Mouse (Mus musculus) erythroblast, embryonic 14.5 days (primary cell): ENCODE data around the gene Rer1. TPM values are rescaled to one million over a fixed set of nuclear protein-coding genes. Genes with fewer than 3 reads are reported as not detected.
"Not testable (repeated sequence)": the region's sequence is repeated elsewhere in the genome, so short reads cannot be mapped to it uniquely, and the experiment has no call there.

Experiments
- H3K27me3 ChIP-seq: 2 replicates; pipeline ENCODE4 v1.6.1; 2012; ENCODE audit warnings: inconsistent platforms; ENCODE audit not compliant: control insufficient read depth
- H3K36me3 ChIP-seq: 2 replicates; pipeline ENCODE4 v1.6.1; 2012; ENCODE audit warnings: mild to moderate bottlenecking, inconsistent platforms; ENCODE audit not compliant: control insufficient read depth
- H3K4me1 ChIP-seq: 2 replicates; pipeline ENCODE4 v1.6.1; 2012; ENCODE audit warnings: inconsistent platforms; ENCODE audit not compliant: control insufficient read depth
- H3K4me3 ChIP-seq: replicated peaks from 2 replicates; pipeline ENCODE3; 2012; ENCODE audit warnings: moderate library complexity, mild to moderate bottlenecking, inconsistent platforms
- H3K9me3 ChIP-seq: 2 replicates; pipeline ENCODE4 v1.6.1; 2012; ENCODE audit warnings: low read length, inconsistent platforms, mixed read lengths; ENCODE audit not compliant: control insufficient read depth
- GATA1 ChIP-seq: IDR thresholded peaks from 2 replicates; pipeline ENCODE4 v1.6.1; 2012; ENCODE audit warnings: low read length, inconsistent platforms, mixed read lengths
- TAL1 ChIP-seq: IDR thresholded peaks from 3 replicates; pipeline ENCODE4 v1.6.1; 2012; ENCODE audit warnings: low read length, inconsistent platforms, mixed read lengths
- polyA plus RNA-seq: library from polyadenylated mRNA; stranded (reverse); fragments of >175 nt; gene quantifications from 2 replicates; pipeline ENCODE4 v1.2.3, GENCODE M21; 2012

The Rer1 gene
- polyA plus RNA-seq, 1 experiment = 3.5 TPM

DNA sequence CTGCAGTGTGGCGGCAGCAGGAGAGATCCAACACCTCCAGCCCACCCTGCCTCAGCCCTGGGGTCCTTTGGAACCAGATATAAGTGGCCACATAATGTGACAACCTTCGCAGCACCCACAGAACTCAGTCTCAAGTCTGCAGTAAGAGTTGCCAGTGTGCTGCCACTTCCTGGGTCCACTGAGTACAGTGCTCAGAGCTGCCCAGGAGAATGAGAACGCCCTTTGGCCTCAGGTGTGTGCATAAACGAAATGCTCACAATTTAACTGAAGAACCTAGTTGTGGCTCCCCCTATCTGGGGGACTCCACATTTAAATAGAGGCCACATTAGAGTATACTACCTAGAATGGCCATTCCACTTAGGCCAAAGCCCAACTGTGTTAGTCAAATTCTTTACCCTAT, 2.6 kb downstream of the Rer1 start:
- Histone ChIP-seq H3K36me3 (peaks cover 58% of the 10 kb centered on the region), H3K9me3 (no peaks in the 10 kb centered on the region), H3K27me3 (no peaks in the 10 kb centered on the region), H3K4me1 (peaks cover 50% of the 10 kb centered on the region), H3K4me3 (no peak overlapping the region)
- TF ChIP-seq TAL1 (no peak), GATA1 (no peak)

DNA sequence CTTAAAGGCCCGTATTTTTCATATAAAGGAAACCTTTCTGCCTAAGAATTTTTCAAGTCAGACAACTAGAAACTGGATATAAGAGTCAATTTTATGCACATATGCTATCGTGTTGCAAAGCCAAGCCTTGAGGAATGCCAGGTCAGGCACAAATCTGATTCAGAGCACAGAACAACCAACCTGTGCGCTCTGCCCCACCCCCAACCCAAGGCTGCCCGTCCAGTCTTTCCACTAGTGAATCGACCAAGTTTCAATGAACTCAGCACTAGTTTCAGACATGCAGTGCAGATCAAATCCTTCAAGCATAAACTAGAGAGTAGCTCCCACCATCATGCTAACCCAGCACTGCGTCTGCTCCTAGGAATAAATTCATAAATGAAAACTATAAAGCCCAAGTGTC, 6.5 kb downstream of the Rer1 start:
- Histone ChIP-seq H3K9me3 (no peaks in the 10 kb centered on the region), H3K4me1 (peaks cover 27% of the 10 kb centered on the region), H3K27me3 (no peaks in the 10 kb centered on the region), H3K4me3 (no peak overlapping the region), H3K36me3 (peaks cover 88% of the 10 kb centered on the region)
- no peak for TF ChIP-seq TAL1

DNA sequence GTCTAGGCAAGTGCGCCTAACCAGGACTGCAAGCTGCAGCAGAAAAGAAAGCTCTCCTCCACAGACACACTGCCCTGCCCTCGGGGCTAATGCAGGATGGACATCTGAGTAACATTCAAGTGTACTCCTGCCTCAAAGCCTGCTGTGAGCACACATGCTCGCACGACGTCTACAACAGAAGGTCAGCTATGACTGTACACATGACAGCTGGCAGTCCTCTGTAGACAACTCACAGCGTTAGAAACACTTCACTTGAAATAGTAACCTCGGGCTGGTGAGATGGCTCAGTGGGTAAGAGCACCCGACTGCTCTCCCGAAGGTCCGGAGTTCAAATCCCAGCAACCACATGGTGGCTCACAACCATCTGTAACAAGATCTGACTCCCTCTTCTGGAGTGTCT, 7.4 kb downstream of the Rer1 start:
- not testable (repeated sequence) for H3K27me3 ChIP-seq
- peaks cover 18% of the 10 kb centered on the region for H3K4me1 ChIP-seq

DNA sequence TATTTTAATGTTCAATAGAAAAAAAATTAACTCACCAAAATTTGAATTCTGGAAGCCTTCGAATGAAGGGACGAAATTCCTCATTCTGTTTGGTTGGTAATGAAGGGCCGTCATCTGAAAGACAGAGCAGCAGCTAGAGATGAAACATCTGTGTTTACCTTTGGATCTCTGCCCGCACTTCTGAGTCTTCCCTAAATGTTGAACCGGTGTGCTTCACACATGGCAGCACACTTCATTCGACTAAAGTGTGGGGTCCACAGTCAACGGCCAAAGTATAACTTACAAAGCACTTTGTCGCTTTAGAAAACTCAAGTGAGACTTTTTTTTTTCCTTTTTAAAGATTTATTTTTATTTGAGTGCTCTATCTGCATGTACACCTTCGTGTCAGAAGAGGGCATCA, 9.5 kb downstream of the Rer1 start:
- H3K36me3 ChIP-seq = peaks cover 89% of the 10 kb centered on the region
- TF ChIP-seq GATA1 (no peak), TAL1 (no peak)

More for the DNA sequence above, 7.4 kb downstream of the Rer1 start:
- peaks cover 89% of the 10 kb centered on the region for H3K36me3 ChIP-seq
- H3K9me3 ChIP-seq, H3K4me3 ChIP-seq: not testable (repeated sequence)

DNA sequence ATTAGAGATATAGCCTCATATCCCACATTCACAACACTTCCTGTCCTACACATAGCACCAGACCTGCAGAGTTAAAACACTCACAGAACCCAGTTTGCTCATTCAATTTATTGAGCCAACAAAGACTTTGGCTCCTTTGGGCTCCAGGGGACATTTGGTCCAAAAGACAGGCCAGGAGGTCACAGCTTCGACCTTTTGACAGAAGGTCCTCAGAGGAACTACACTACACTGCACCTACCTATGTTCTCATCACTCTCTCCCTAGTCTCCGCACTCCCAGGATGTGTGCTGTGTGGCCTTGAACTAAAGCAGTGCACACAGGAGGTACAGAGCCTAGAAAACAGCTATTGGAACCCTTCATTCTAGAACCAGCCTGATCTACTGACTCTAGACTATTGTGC, 10.4 kb downstream of the Rer1 start:
- Histone ChIP-seq H3K36me3 (peaks cover 91% of the 10 kb centered on the region), H3K4me3 (no peak overlapping the region), H3K9me3 (no peaks in the 10 kb centered on the region), H3K27me3 (no peaks in the 10 kb centered on the region), H3K4me1 (peaks cover 2% of the 10 kb centered on the region; the same call in 1 of the 2 replicates)
- no peak for TF ChIP-seq TAL1
- TF ChIP-seq GATA1 = no peak

More for the DNA sequence above, 9.5 kb downstream of the Rer1 start:
- Histone ChIP-seq H3K9me3 (no peaks in the 10 kb centered on the region), H3K4me3 (no peak overlapping the region), H3K4me1 (peaks cover 4% of the 10 kb centered on the region; the same call in 1 of the 2 replicates), H3K27me3 (no peaks in the 10 kb centered on the region)

DNA sequence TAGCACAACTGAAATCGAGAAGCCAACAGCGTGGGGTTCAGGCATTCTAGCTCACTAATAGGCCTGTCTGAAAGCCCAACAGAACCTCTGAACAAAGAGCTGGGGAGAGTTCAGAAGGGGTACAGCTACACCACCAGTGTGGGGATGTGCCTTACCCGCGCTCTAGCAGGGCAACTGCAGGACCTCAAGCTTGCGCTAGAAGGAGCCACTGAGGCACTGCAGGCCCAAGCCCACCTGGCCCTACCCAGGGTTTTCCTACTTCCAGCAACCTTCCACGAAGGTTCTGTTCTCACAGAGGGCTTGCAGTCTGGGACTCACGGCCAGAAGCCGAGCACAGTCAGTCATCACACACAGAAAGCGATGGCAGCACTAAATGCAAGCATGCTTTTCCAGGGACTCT, 11.0 kb downstream of the Rer1 start:
- H3K4me1 ChIP-seq = peaks cover 2% of the 10 kb centered on the region; the same call in 1 of the 2 replicates
- no peaks in the 10 kb centered on the region for H3K9me3 ChIP-seq
- H3K4me3 ChIP-seq = no peak overlapping the region
- TF ChIP-seq GATA1 = no peak
- no peak for TF ChIP-seq TAL1
- H3K27me3 ChIP-seq = no peaks in the 10 kb centered on the region
- H3K36me3 ChIP-seq = peaks cover 91% of the 10 kb centered on the region

DNA sequence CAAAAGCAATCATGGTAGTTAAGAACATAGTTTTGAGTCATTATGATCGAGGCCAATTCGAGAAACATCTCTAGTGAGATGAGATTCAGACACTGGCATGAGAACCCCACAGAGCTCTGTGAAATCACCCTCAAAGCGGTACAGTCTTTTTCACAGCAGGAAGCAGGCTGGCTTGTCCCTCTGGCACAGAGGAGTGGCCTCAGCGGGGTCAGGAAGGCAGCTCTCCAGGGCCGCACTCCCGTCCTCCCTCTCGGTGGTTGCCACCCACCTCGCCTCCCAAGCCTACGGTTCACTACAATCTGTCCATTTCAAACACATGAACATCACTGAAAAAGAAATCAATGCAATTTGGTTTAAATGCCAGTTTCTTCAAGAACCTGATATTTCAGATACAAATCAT, 11.8 kb downstream of the Rer1 start:
- no peak overlapping the region for H3K4me3 ChIP-seq
- peaks cover 8% of the 10 kb centered on the region for H3K4me1 ChIP-seq
- H3K9me3 ChIP-seq = no peaks in the 10 kb centered on the region
- peaks cover 91% of the 10 kb centered on the region for H3K36me3 ChIP-seq
- H3K27me3 ChIP-seq = no peaks in the 10 kb centered on the region
- TF ChIP-seq GATA1 = no peak
- no peak for TF ChIP-seq TAL1

DNA sequence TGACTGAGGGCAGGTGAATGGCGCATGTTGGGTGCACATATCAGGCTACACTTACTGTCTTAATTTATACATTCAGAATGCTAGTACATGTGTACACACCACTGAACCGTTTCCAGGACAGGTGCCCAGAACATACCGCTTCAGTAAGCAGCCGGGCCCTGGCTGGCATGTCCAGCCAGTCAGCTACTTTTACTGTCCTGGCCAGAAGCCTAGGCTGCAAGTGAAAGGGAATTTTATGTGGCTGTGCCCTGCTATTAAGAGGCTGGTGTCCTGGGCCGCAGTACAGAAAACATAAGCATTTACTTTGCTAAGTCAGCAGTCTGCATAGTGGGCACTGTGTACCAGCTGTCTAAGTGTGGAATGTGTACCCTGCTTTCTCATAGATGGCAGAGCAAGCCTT, 15.3 kb downstream of the Rer1 start:
- H3K9me3 ChIP-seq = no peaks in the 10 kb centered on the region
- TF ChIP-seq GATA1 (no peak), TAL1 (no peak)
- no peaks in the 10 kb centered on the region for H3K27me3 ChIP-seq
- H3K4me1 ChIP-seq = peaks cover 39% of the 10 kb centered on the region
- no peak overlapping the region for H3K4me3 ChIP-seq
- peaks cover 81% of the 10 kb centered on the region for H3K36me3 ChIP-seq

DNA sequence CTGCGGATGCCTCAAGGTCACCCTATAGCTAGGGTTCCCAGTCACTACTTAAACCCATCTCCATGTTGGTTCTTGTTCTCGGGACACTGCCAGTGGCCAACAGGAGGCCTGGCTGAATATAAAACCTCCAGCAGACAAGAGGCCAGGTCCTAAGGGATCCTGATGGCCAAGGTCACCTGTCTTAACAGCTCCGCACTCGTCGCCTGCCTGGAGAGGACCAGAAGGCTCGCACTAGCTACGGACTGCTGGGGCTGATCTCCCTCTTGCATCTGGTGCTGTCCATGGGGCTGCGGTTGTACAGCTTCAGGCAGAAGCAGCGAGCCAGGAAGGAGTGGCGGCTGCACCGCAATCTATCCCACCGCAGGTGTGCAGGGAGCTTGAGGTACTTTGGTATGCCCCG, 16.0 kb downstream of the Rer1 start:
- no peaks in the 10 kb centered on the region for H3K27me3 ChIP-seq
- H3K4me3 ChIP-seq = no peak overlapping the region
- H3K9me3 ChIP-seq = no peaks in the 10 kb centered on the region
- TF ChIP-seq TAL1 = no peak
- H3K4me1 ChIP-seq = peaks cover 41% of the 10 kb centered on the region
- H3K36me3 ChIP-seq = peaks cover 74% of the 10 kb centered on the region

DNA sequence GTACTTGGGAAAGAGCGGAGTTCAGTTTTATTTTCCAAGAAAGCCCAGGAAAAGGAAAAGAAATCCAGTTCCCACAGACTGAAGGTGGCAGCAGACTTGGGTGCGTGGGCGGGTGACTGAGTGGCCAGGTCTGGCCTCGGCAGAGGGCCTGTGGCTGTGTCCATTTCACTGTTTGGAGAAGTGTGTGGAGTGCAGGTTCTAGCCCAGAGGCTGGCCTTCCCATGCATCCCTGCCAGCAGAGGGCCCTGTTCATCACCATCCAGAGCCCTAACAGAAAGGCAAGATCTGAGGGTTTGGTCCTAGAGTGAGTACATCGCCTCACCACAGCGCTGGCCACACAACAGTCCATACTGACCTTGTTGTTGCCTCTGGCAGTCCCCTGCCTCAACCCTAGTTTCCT, 17.0 kb downstream of the Rer1 start:
- no peaks in the 10 kb centered on the region for H3K9me3 ChIP-seq
- H3K4me3 ChIP-seq = no peak overlapping the region
- TF ChIP-seq TAL1 = no peak
- no peak for TF ChIP-seq GATA1
- peaks cover 64% of the 10 kb centered on the region for H3K36me3 ChIP-seq
- no peaks in the 10 kb centered on the region for H3K27me3 ChIP-seq
- peaks cover 40% of the 10 kb centered on the region for H3K4me1 ChIP-seq
